Mouse (Mus musculus) layer of hippocampus, adult 18-20 months (tissue): Measurements from ENCODE around the gene Lce1d. TPM values are rescaled to one million over a fixed set of nuclear protein-coding genes. Genes with fewer than 3 reads are reported as not detected.
"Not testable (repeated sequence)": the region's sequence is repeated elsewhere in the genome, so short reads cannot be mapped to it uniquely, and the experiment has no call there.

Source experiments
- DNase-seq, 2 experiments: peaks; one replicate each; pipeline ENCODE4 v3.0.0; 2022; ENCODE audit warnings: low spot score in 2 of 2
- long read RNA-seq: library from polyadenylated mRNA; stranded (forward); transcript quantifications from one replicate; pipeline ENCODE4 v2.0.0, GENCODE M21; 2021
- total RNA-seq, 2 experiments: library from RNA; stranded (reverse); gene quantifications; 2 replicates each; pipeline ENCODE4 v1.2.3; 2021

The Lce1d gene
- total RNA-seq = not detected
- long read RNA-seq = 0 reads

- DNase-seq = no peak
Measured at GRCm38 (mm10) chr3:92687110-92687509, at the start of gene Lce1d. Lce1d (minus strand) TSS chr3:92687210.

GRCm38 (mm10) chr3:92722631-92723030, 35.6 kb upstream of the Lce1d start:
- no peak for DNase-seq

GRCm38 (mm10) chr3:92720250-92720649, 33.2 kb upstream of the Lce1d start, which contains the start of gene Lce1f:
Lce1f (minus strand) TSS chr3:92720350.
- DNase-seq = no peak

- DNase-seq = no peak
Measured at GRCm38 (mm10) chr3:92715122-92715521, 28.1 kb upstream of the Lce1d start.

GRCm38 (mm10) chr3:92708974-92709373, 22.0 kb upstream of the Lce1d start, which contains the start of gene Lce1e:
Lce1e (minus strand) TSS chr3:92709074.
- no peak for DNase-seq

GRCm38 (mm10) chr3:92694613-92695012, 7.6 kb upstream of the Lce1d start:
- no peak for DNase-seq

- DNase-seq = no peak
Measured at GRCm38 (mm10) chr3:92691688-92692087, 4.7 kb upstream of the Lce1d start.

GRCm38 (mm10) chr3:92689154-92689553, 2.1 kb upstream of the Lce1d start:
- DNase-seq = not testable (repeated sequence)

GRCm38 (mm10) chr3:92678947-92679346, 8.1 kb downstream of the Lce1d start, which contains the start of gene Lce1c:
Lce1c (plus strand) TSS chr3:92679247.
- no peak for DNase-seq

GRCm38 (mm10) chr3:92670215-92670614, 16.8 kb downstream of the Lce1d start, which contains the start of gene Lce1a2:
Lce1a2 (minus strand) TSS chr3:92670315.
- DNase-seq = no peak

- no peak for DNase-seq
Measured at GRCm38 (mm10) chr3:92656826-92657225, 30.2 kb downstream of the Lce1d start, which contains the start of gene Lce1b. Lce1b (minus strand) TSS chr3:92656926.

- DNase-seq = no peak
Measured at GRCm38 (mm10) chr3:92648207-92648606, 38.8 kb downstream of the Lce1d start, which contains the start of gene Lce1a1. Lce1a1 (minus strand) TSS chr3:92648307.

- DNase-seq = no peak
Measured at GRCm38 (mm10) chr3:92639854-92640253, 47.2 kb downstream of the Lce1d start.

GRCm38 (mm10) chr3:92638653-92638991, 48.4 kb downstream of the Lce1d start:
- no peak for DNase-seq

- DNase-seq = no peak
Measured at GRCm38 (mm10) chr3:92637745-92638652, 49.0 kb downstream of the Lce1d start.

Other genes with a start within 250 kb of the Lce1d start
- not detected for gene Sprr1b, start 248.4 kb downstream of the Lce1d start, total RNA-seq
- not detected for gene Sprr3, start 228.5 kb downstream of the Lce1d start, total RNA-seq
- gene Sprr1a, start 201.3 kb downstream of the Lce1d start, total RNA-seq = not detected
- not detected for gene Sprr4, start 186.7 kb downstream of the Lce1d start, total RNA-seq
- not detected for gene 2310046K23Rik, start 152.7 kb downstream of the Lce1d start, total RNA-seq
- not detected for gene Ivl, start 113.5 kb downstream of the Lce1d start, total RNA-seq
- not detected for gene Smcp, start 98.2 kb downstream of the Lce1d start, total RNA-seq
- gene 2210017I01Rik, start 79.7 kb downstream of the Lce1d start, total RNA-seq = not detected
- gene Lce6a, start 65.5 kb downstream of the Lce1d start, total RNA-seq = not detected
- gene Lce1a1, start 38.9 kb downstream of the Lce1d start, total RNA-seq = not detected
- gene Lce1b, start 30.3 kb downstream of the Lce1d start, total RNA-seq = not detected
- gene Lce1a2, start 16.9 kb downstream of the Lce1d start, total RNA-seq = not detected
- gene Lce1c, start 8.0 kb downstream of the Lce1d start, total RNA-seq = not detected
- gene Lce1e, start 21.9 kb upstream of the Lce1d start, total RNA-seq = not detected
- gene Lce1f, start 33.1 kb upstream of the Lce1d start, total RNA-seq = not detected
- gene Gm38119, start 51.9 kb upstream of the Lce1d start, total RNA-seq = not detected
- not detected for gene Lce1g, start 65.1 kb upstream of the Lce1d start, total RNA-seq
- gene Lce1h, start 77.9 kb upstream of the Lce1d start, total RNA-seq = not detected
- not detected for gene Lce1i, start 91.7 kb upstream of the Lce1d start, total RNA-seq
- not detected for gene Lce1j, start 103.3 kb upstream of the Lce1d start, total RNA-seq
- gene Lce1k, start 120.7 kb upstream of the Lce1d start, total RNA-seq = not detected
- not detected for gene Kprp, start 140.0 kb upstream of the Lce1d start, total RNA-seq
- not detected for gene Lce1l, start 164.1 kb upstream of the Lce1d start, total RNA-seq
- not detected for gene 2310050C09Rik, start 183.0 kb upstream of the Lce1d start, total RNA-seq
- not detected for gene Lce3a, start 239.0 kb upstream of the Lce1d start, total RNA-seq
- not detected for gene Lce3b, start 245.8 kb upstream of the Lce1d start, total RNA-seq